25 mouse cellular contexts compared by ENCODE assay signal in genomic region chr14:55614565-55615178, GRCm38 (mm10). TPM values are rescaled to one million over a fixed set of nuclear protein-coding genes. Genes with fewer than 3 reads are reported as not detected.
DNase-seq lines count a peak whose midpoint lies in the region; ATAC-seq and TF ChIP-seq lines count a peak whose summit lies in the region.
"Had no signal": no experiment of that assay in that cellular context is flagged by ENCODE, and none has a peak within 500 bp of the region (broad histone marks: within the 10 kb centered on the region; RNA-seq: fewer than 3 reads in every experiment).

No protein-coding gene starts in this region.

- ATAC-seq in erythroid progenitor cell, adult 5-6 weeks (replicated peaks; ENCODE audit: low FRiP score, poor library complexity, severe bottlenecking) = peak; percentile 46
- peak; percentile 78 for ATAC-seq in liver, embryonic 16.5 days (ENCODE audit: low read depth)
- ATAC-seq: forebrain, embryonic 14.5 days; hindbrain, embryonic 16.5 days had no signal

- H3K9me3 ChIP-seq in liver, embryonic 16.5 days (replicated peaks; ENCODE audit: control insufficient read depth, low read length) = no peaks in the 10 kb centered on the region
- H3K9me3 ChIP-seq: heart, embryonic 15.5 days; limb, embryonic 10.5 days; midbrain, embryonic 12.5 days; neural tube, embryonic 12.5 days had no signal

- H3K27ac ChIP-seq in liver, embryonic 16.5 days (ENCODE audit: low read length) = peak overlapping the region; percentile 83
- H3K27ac ChIP-seq in gastrocnemius, adult 2 months = no peak overlapping the region
- H3K27ac ChIP-seq: heart, embryonic 15.5 days; layer of hippocampus, adult 2 months; left cerebral cortex, adult 2 months; limb, embryonic 10.5 days; midbrain, embryonic 12.5 days; neural tube, embryonic 12.5 days had no signal

- no peak for TF ChIP-seq CTCF in gastrocnemius, adult 2 months (IDR thresholded peaks at IDR 0.05)

- no peaks in the 10 kb centered on the region for H3K27me3 ChIP-seq in liver, embryonic 16.5 days (ENCODE audit: control insufficient read depth, insufficient read depth, low read depth, low read length)
- H3K27me3 ChIP-seq: CH12.LX; heart, embryonic 15.5 days; neural tube, embryonic 12.5 days had no signal

- WGBS in liver, embryonic 16.5 days (ENCODE audit: insufficient replicate concordance) = 26% methylated on average over 7 of the region's 7 CpGs

- H3K4me2 ChIP-seq in liver, embryonic 16.5 days (ENCODE audit: low read depth, low read length) = no peak overlapping the region
- H3K4me2 ChIP-seq: heart, embryonic 15.5 days; midbrain, embryonic 12.5 days; neural tube, embryonic 12.5 days had no signal

- intact Hi-C loops in gastrocnemius, adult 2 months (cut with DNase I) = no loop called here

- H3K4me1 ChIP-seq in liver, embryonic 16.5 days (ENCODE audit: control insufficient read depth, low read depth, low read length) = peaks cover 34% of the 10 kb centered on the region
- H3K4me1 ChIP-seq: neural tube, embryonic 12.5 days had no signal

- 0 out of 2 replicates have a peak overlapping the region, but pooled peaks have one; percentile 25 for H3K9ac ChIP-seq in liver, embryonic 16.5 days (ENCODE audit: low read depth, low read length)
- H3K9ac ChIP-seq: heart, embryonic 15.5 days; midbrain, embryonic 12.5 days; neural tube, embryonic 12.5 days had no signal

- DNase-seq in testis, postnatal 14 days (ENCODE audit: low spot score) = peak; percentile 44
- DNase-seq in testis, postnatal 10 days (ENCODE audit: low spot score) = no peak
- no peak for DNase-seq in right cerebral cortex, postnatal 10 days (ENCODE audit: low spot score in 2 of 2)
- no peak for DNase-seq in left cerebral cortex, adult 18-20 months (ENCODE audit: low spot score in 2 of 2)
- no peak for DNase-seq in gastrocnemius, adult 2 months
- DNase-seq: adrenal gland, postnatal 14 days; cerebellum, adult 2 months; gastrocnemius, postnatal 25 days; kidney, adult 11 months; kidney, postnatal 10 days; lung, adult 18-20 months; lung, postnatal 4 days; right cerebral cortex, adult 18-20 months had no signal

- peaks cover 5% of the 10 kb centered on the region; the same call in 1 of the 2 replicates for H3K36me3 ChIP-seq in liver, embryonic 16.5 days (ENCODE audit: control insufficient read depth, insufficient read depth)
- H3K36me3 ChIP-seq: midbrain, embryonic 12.5 days had no signal

- no peak overlapping the region for H3K4me3 ChIP-seq in liver, embryonic 16.5 days (ENCODE audit: low read depth, low read length)
- H3K4me3 ChIP-seq in gastrocnemius, adult 2 months = no peak overlapping the region
- H3K4me3 ChIP-seq: erythroblast, embryonic 14.5 days; heart, embryonic 15.5 days; layer of hippocampus, adult 2 months; left cerebral cortex, adult 2 months; limb, embryonic 10.5 days; midbrain, embryonic 12.5 days; neural tube, embryonic 12.5 days had no signal

RNA-seq across cellular contexts. Expression of gene Rec8, which starts 3.2 kb away (rescaled TPM):
- 6.5 TPM in 1 of 2 replicates, not detected in the other for total RNA-seq in erythroid progenitor cell, adult 5-6 weeks (2015; ENCODE audit: low replicate concordance)
- 1.4 and 7.7 TPM in 2 replicates for total RNA-seq in erythroid progenitor cell, adult 5-6 weeks (2017; ENCODE audit: low replicate concordance)
- 2.9 and 3.1 TPM in 2 replicates for polyA plus RNA-seq in liver, embryonic 16.5 days (2015; fragmentation: Nextera tagmentation; extraction: Ambion mirVana)
- 1 to 10 TPM; 1.7 to 2.7 TPM for total RNA-seq in left cerebral cortex, adult 18-20 months (2021)
- total RNA-seq in gastrocnemius, adult 2 months (2021) = not detected
- total RNA-seq: CH12.LX had no signal

RNA-seq across cellular contexts. Expression of gene Irf9, which starts 11.3 kb away (rescaled TPM):
- total RNA-seq in erythroid progenitor cell, adult 5-6 weeks (2015; ENCODE audit: low replicate concordance) = 70.8 and 89.0 TPM in 2 replicates
- 87.4 and 106 TPM in 2 replicates for total RNA-seq in erythroid progenitor cell, adult 5-6 weeks (2017; ENCODE audit: low replicate concordance)
- polyA plus RNA-seq in liver, embryonic 16.5 days (2015; fragmentation: Nextera tagmentation; extraction: Ambion mirVana) = 15.9 and 17.2 TPM in 2 replicates
- 10 to 100 TPM; 11.7 to 11.8 TPM for total RNA-seq in left cerebral cortex, adult 18-20 months (2021)
- total RNA-seq in gastrocnemius, adult 2 months (2021) = 1 to 10 TPM; 4.7 to 5.1 TPM

RNA-seq across cellular contexts. Expression of gene Ipo4, which starts 21.1 kb away (rescaled TPM):
- total RNA-seq in erythroid progenitor cell, adult 5-6 weeks (2015; ENCODE audit: low replicate concordance) = 29.9 and 46.5 TPM in 2 replicates
- 18.1 and 53.9 TPM in 2 replicates for total RNA-seq in erythroid progenitor cell, adult 5-6 weeks (2017; ENCODE audit: low replicate concordance)
- 23.4 and 24.6 TPM in 2 replicates for polyA plus RNA-seq in liver, embryonic 16.5 days (2015; fragmentation: Nextera tagmentation; extraction: Ambion mirVana)
- total RNA-seq in left cerebral cortex, adult 18-20 months (2021) = 100 to 1,000 TPM; 106 to 116 TPM
- total RNA-seq in gastrocnemius, adult 2 months (2021) = 10 to 100 TPM; 73.2 to 81.0 TPM

RNA-seq across cellular contexts. Expression of gene Gm49378, which starts 23.0 kb away (rescaled TPM):
- total RNA-seq in erythroid progenitor cell, adult 5-6 weeks (2015; ENCODE audit: low replicate concordance) = 12.3 and 17.2 TPM in 2 replicates
- 3.5 and 7.0 TPM in 2 replicates for total RNA-seq in erythroid progenitor cell, adult 5-6 weeks (2017; ENCODE audit: low replicate concordance)
- 0.71 and 1.0 TPM in 2 replicates for polyA plus RNA-seq in liver, embryonic 16.5 days (2015; fragmentation: Nextera tagmentation; extraction: Ambion mirVana)
- total RNA-seq in left cerebral cortex, adult 18-20 months (2021) = 1 to 10 TPM; 3.6 to 4.3 TPM
- 1 to 10 TPM; 1.1 to 2.3 TPM for total RNA-seq in gastrocnemius, adult 2 months (2021)

RNA-seq across cellular contexts. Expression of gene Rnf31, which starts 23.2 kb away (rescaled TPM):
- 20.2 and 22.2 TPM in 2 replicates for total RNA-seq in erythroid progenitor cell, adult 5-6 weeks (2015; ENCODE audit: low replicate concordance)
- total RNA-seq in erythroid progenitor cell, adult 5-6 weeks (2017; ENCODE audit: low replicate concordance) = 31.8 and 34.7 TPM in 2 replicates
- 9.5 and 9.7 TPM in 2 replicates for polyA plus RNA-seq in liver, embryonic 16.5 days (2015; fragmentation: Nextera tagmentation; extraction: Ambion mirVana)
- total RNA-seq in left cerebral cortex, adult 18-20 months (2021) = 10 to 100 TPM; 42.0 to 46.2 TPM
- 10 to 100 TPM; 17.1 to 20.4 TPM for total RNA-seq in gastrocnemius, adult 2 months (2021)

Comparison
In these comparisons a context has a peak if more than half of its experiments do, and no peak if none do; other contexts are left out.
1. RNA of gene Irf9, which starts 11.3 kb away (total RNA-seq): 70.8 to 106 TPM in erythroid progenitor cell, adult 5-6 weeks; 11.7 to 11.8 TPM in left cerebral cortex, adult 18-20 months and 4.7 to 5.1 TPM in gastrocnemius, adult 2 months; every median in the first group is over 4 times any median in the second.